Mouse (Mus musculus) ES-E14 (cell line): ENCODE measurements around the gene Rab8b. TPM values are rescaled to one million over a fixed set of nuclear protein-coding genes. Genes with fewer than 3 reads are reported as not detected.
"Not testable (repeated sequence)": the region's sequence is repeated elsewhere in the genome, so short reads cannot be mapped to it uniquely, and the experiment has no call there.

Experiments
- DNase-seq: peaks from one replicate; pipeline ENCODE4 v3.0.0-alpha.2; 2013; ENCODE audit warnings: low read depth, low spot score
- H3K27ac ChIP-seq: 2 replicates; pipeline ENCODE4 v1.5.1; 2012; ENCODE audit warnings: low read depth, mild to moderate bottlenecking, low read length, moderate library complexity, mixed read lengths; ENCODE audit not compliant: poor library complexity, insufficient read depth, severe bottlenecking
- H3K36me3 ChIP-seq: 2 replicates; pipeline ENCODE4 v1.6.1; 2012; ENCODE audit warnings: mild to moderate bottlenecking, low read length, moderate library complexity, mixed read lengths; ENCODE audit not compliant: control insufficient read depth, poor library complexity, insufficient read depth, severe bottlenecking
- H3K4me1 ChIP-seq, 2 experiments: fragments of 150-350 bp in 1 of 2; sonication (generic) in 1 of 2; 2 replicates each; pipeline ENCODE4 v1.6.1; 2012; ENCODE audit warnings: low read length in 2 of 2, mild to moderate bottlenecking in 1 of 2, mixed read lengths in 1 of 2; ENCODE audit not compliant: control insufficient read depth in 2 of 2, insufficient read depth in 2 of 2, poor library complexity in 1 of 2
- H3K4me3 ChIP-seq, 2 experiments: fragments of 150-350 bp in 1 of 2; sonication (generic) in 1 of 2; 2 replicates each; pipeline ENCODE4 v1.5.1; 2012; ENCODE audit warnings: low read length in 2 of 2, low read depth in 1 of 2, mild to moderate bottlenecking in 1 of 2, mixed read lengths in 1 of 2; ENCODE audit not compliant: insufficient read depth in 1 of 2, poor library complexity in 1 of 2, severe bottlenecking in 1 of 2
- H3K9ac ChIP-seq: 2 replicates; pipeline ENCODE4 v1.6.1; 2012; ENCODE audit warnings: low read depth, mild to moderate bottlenecking, low read length, mixed read lengths; ENCODE audit not compliant: poor library complexity, insufficient read depth, severe bottlenecking
- H3K9me3 ChIP-seq: fragments of 150-350 bp; sonication (generic); 2 replicates; pipeline ENCODE4 v1.6.1; 2012; ENCODE audit warnings: low read depth, mild to moderate bottlenecking, low read length; ENCODE audit not compliant: control insufficient read depth, insufficient read depth
- CHD2 ChIP-seq: IDR thresholded peaks from 2 replicates; pipeline ENCODE4 v1.6.1; 2014; ENCODE audit warnings: mild to moderate bottlenecking, low read depth, low read length, inconsistent platforms
- HCFC1 ChIP-seq: IDR thresholded peaks from 2 replicates; pipeline ENCODE4 v1.6.1; 2012; ENCODE audit warnings: low read length, inconsistent platforms, borderline replicate concordance; ENCODE audit not compliant: insufficient read depth
- MAFK ChIP-seq: IDR thresholded peaks from 2 replicates; pipeline ENCODE4 v1.6.1; 2014; ENCODE audit warnings: mild to moderate bottlenecking, low read depth, low read length, inconsistent platforms; ENCODE audit not compliant: insufficient read depth
- ZC3H11A ChIP-seq: IDR thresholded peaks from 2 replicates; pipeline ENCODE4 v1.6.1; 2012; ENCODE audit warnings: low read depth, mild to moderate bottlenecking, inconsistent platforms, low read length, borderline replicate concordance
- ZNF384 ChIP-seq: IDR thresholded peaks from 2 replicates; pipeline ENCODE4 v1.6.1; 2012; ENCODE audit warnings: low read depth, low read length, inconsistent platforms
- in situ Hi-C, 2 experiments: fragments of 600-800 bp; cut with MboI; formaldehyde crosslinking; loops; one replicate each; pipeline ENCODE4 v1.15.1; 2025; ENCODE audit warnings: low sequenced_read_pairs in 2 of 2, inconsistent platforms in 1 of 2; ENCODE audit not compliant: unreplicated experiment in 2 of 2
- total RNA-seq: library from RNA; depleted of rRNA; stranded (reverse); fragments of 300-350 nt; gene quantifications from 2 replicates; pipeline ENCODE4 v1.2.3, GENCODE M21; 2012

Gene Rab8b
- total RNA-seq, 1 experiment, result 7.9 TPM

DNA sequence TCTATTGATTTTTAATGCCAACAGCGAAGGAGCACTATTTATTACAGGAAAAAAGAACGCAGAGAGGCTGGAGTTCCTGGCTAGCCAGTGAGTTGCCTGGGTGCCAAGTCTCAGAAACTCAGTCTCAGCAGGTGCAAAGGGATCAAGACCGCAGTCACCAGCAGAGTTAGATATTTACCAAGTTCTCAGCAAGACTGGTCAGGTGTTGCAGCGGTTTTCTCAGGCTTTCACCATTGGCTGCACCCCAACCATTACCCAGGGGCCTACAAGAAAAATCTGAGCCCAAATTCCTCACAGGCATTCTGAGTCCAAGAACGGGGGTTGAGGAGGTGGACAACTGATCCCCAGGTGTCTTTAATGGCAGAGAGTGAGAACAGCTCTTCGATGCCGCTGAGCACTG, 85.6 kb downstream of the Rab8b start:
- peak overlapping the region; percentile 73 to 100 for H3K4me3 ChIP-seq
- no peaks in the 10 kb centered on the region for H3K36me3 ChIP-seq
- in situ Hi-C loops, result no loop called here
- TF ChIP-seq ZC3H11A, result no peak
- TF ChIP-seq HCFC1, result no peak
- no peak for TF ChIP-seq ZNF384
- no peak for TF ChIP-seq MAFK
- TF ChIP-seq CHD2, result no peak
- H3K4me1 ChIP-seq, result no peaks in the 10 kb centered on the region
- H3K9me3 ChIP-seq, result no peaks in the 10 kb centered on the region
- H3K27ac ChIP-seq, result no peak overlapping the region
- H3K9ac ChIP-seq, result no peak overlapping the region
- no peak for DNase-seq

- no peak overlapping the region for H3K4me3 ChIP-seq
- DNase-seq, result no peak
- TF ChIP-seq ZNF384, result no peak
- TF ChIP-seq MAFK, result no peak
- TF ChIP-seq ZC3H11A, result no peak
- no peak for TF ChIP-seq CHD2
- TF ChIP-seq HCFC1, result no peak
- no peak overlapping the region for H3K9ac ChIP-seq
- H3K9me3 ChIP-seq, result no peaks in the 10 kb centered on the region
- H3K4me1 ChIP-seq, result no peaks in the 10 kb centered on the region
- in situ Hi-C loops, result no loop called here
- no peaks in the 10 kb centered on the region for H3K36me3 ChIP-seq
- H3K27ac ChIP-seq, result no peak overlapping the region
Observed at GRCm38 (mm10) chr9:66832366-66832908, 87.0 kb downstream of the Rab8b start.

- no peaks in the 10 kb centered on the region for H3K9me3 ChIP-seq
- no peaks in the 10 kb centered on the region for H3K4me1 ChIP-seq
- H3K27ac ChIP-seq, result no peak overlapping the region
- in situ Hi-C loops, result no loop called here
- TF ChIP-seq ZNF384 (no peak), ZC3H11A (peak; percentile 91), CHD2 (no peak)
- no peaks in the 10 kb centered on the region for H3K36me3 ChIP-seq
- H3K9ac ChIP-seq, result no peak overlapping the region
- peak; percentile 42 for DNase-seq
- no peak overlapping the region for H3K4me3 ChIP-seq
Observed at GRCm38 (mm10) chr9:66825990-66826389, 93.5 kb downstream of the Rab8b start.

DNA sequence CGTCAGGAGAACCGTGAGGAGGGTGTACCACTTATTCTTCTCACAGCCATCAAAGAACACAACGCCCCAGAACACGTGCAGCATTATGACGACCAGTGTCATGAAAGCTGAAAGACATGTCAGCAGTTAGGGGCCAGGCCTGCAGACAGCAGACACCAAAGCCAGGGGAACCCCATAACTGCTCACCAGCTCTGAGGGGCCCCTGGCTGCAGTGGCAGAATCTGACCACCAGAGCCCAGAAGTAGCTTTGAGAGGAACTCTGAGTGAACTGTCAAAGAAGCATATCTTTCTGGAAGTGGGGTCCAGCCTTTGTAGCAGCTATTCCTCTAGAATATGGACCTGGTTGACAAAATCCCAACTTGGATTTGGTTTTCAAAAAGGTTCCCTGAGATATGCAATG, 97.2 kb downstream of the Rab8b start:
- DNase-seq, H3K9me3 ChIP-seq, H3K36me3 ChIP-seq, H3K4me3 ChIP-seq, H3K9ac ChIP-seq, in situ Hi-C loops, H3K27ac ChIP-seq, H3K4me1 ChIP-seq: not testable (repeated sequence)

DNA sequence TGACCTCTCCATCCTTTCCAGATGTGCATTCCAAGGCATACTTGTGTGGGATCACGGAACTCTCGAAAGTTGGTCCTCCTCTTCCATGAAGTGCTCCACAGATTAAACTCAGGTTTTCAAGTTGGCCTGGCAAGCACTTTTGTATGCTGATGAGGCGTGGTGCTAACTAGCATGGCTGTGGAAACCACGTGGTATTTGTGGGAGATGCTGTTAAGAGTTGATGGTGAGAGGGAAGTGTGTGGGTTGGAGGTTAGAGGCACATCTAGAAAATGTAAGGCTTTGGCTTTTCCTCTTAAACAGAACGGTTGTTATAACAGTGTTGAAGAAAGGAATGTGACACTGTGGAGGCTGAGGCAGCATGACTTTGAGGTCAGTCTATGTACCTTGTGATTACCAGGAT, 98.5 kb downstream of the Rab8b start:
- no peak for DNase-seq
- Histone ChIP-seq H3K9me3 (no peaks in the 10 kb centered on the region), H3K27ac (no peak overlapping the region), H3K9ac (no peak overlapping the region), H3K36me3 (no peaks in the 10 kb centered on the region), H3K4me1 (no peaks in the 10 kb centered on the region), H3K4me3 (no peak overlapping the region)
- TF ChIP-seq MAFK (no peak), ZNF384 (no peak), CHD2 (no peak), ZC3H11A (no peak), HCFC1 (no peak)
- in situ Hi-C loops, result no loop called here
